Mouse (Mus musculus) gastrocnemius, postnatal 10 days (tissue): ENCODE measurements at regions not wholly inside any gene's neighbourhood (a gene's known extent, or its start where the extent isn't known, plus 50 kb on each side); places are given as distances from the start of the nearest gene placed in this dataset.

Source experiments
- DNase-seq: peaks from one replicate; pipeline ENCODE4 v3.0.0; 2021; ENCODE audit warnings: mixed read lengths

GRCm38 (mm10) chrX:14592793-14593192 is 381.8 kb downstream of the H2al1n start:
- no peak for DNase-seq

- no peak for DNase-seq
These were observed 385.9 kb downstream of the H2al1n start for GRCm38 (mm10) chrX:14596799-14597198.

GRCm38 (mm10) chrX:14601916-14602315 is 391.0 kb downstream of the H2al1n start:
- no peak for DNase-seq

GRCm38 (mm10) chrX:14609196-14609595 is 398.2 kb downstream of the H2al1n start:
- DNase-seq = no peak

- peak; percentile 7 for DNase-seq
These were observed 417.4 kb downstream of the H2al1n start for GRCm38 (mm10) chrX:14628267-14628901.

- DNase-seq = no peak
These were observed 428.4 kb downstream of the H2al1n start for GRCm38 (mm10) chrX:14639378-14639777.

GRCm38 (mm10) chrX:14664852-14665251 is 453.9 kb downstream of the H2al1n start:
- DNase-seq = no peak

GRCm38 (mm10) chrX:14696375-14696774 is 485.4 kb downstream of the H2al1n start:
- DNase-seq = no peak

GRCm38 (mm10) chrX:14738999-14739398 is 528.1 kb downstream of the H2al1n start:
- no peak for DNase-seq
